Mouse (Mus musculus) CH12.LX (cell line): ENCODE measurements around the gene Sept5. TPM values are rescaled to one million over a fixed set of nuclear protein-coding genes. Genes with fewer than 3 reads are reported as not detected.

Experiments
- DNase-seq: peaks from one replicate; pipeline ENCODE4 v3.0.0-alpha.2; 2013; ENCODE audit errors: extremely low read depth
- H3K27ac ChIP-seq: 2 replicates; pipeline ENCODE4 v1.5.1; 2012; ENCODE audit warnings: low read depth, mild to moderate bottlenecking, control low read depth, moderate library complexity; ENCODE audit not compliant: insufficient read depth
- H3K27me3 ChIP-seq: replicated peaks from 2 replicates; pipeline ENCODE3; 2012; ENCODE audit warnings: inconsistent platforms
- H3K36me3 ChIP-seq, 2 experiments: replicated peaks in 1 of 2; 2 replicates each; pipeline versions ENCODE3 to v1.6.1; 2012; ENCODE audit warnings: inconsistent platforms in 1 of 2, low read length in 1 of 2, mild to moderate bottlenecking in 1 of 2, mixed read lengths in 1 of 2, moderate library complexity in 1 of 2; ENCODE audit not compliant: control insufficient read depth in 1 of 2, insufficient read depth in 1 of 2
- H3K4me1 ChIP-seq, 2 experiments: 2 replicates each; pipeline ENCODE4 v1.6.1; 2012; ENCODE audit warnings: inconsistent platforms in 1 of 2, moderate library complexity in 1 of 2; ENCODE audit not compliant: insufficient read depth in 2 of 2, control insufficient read depth in 1 of 2
- H3K4me2 ChIP-seq: 2 replicates; pipeline ENCODE4 v1.6.1; 2012; ENCODE audit warnings: low read depth, mild to moderate bottlenecking, control low read depth; ENCODE audit not compliant: poor library complexity, insufficient read depth, severe bottlenecking
- H3K4me3 ChIP-seq, 3 experiments: fragments of 150-350 bp in 1 of 3; sonication (generic) in 1 of 3; replicated peaks in 1 of 3; 2 replicates each; pipeline versions ENCODE3 to v1.5.1; 2011 to 2012; ENCODE audit warnings: low read depth in 2 of 3, low read length in 2 of 3, mild to moderate bottlenecking in 2 of 3, moderate library complexity in 2 of 3, control low read depth in 1 of 3, improper control_type of control experiment in 1 of 3, inconsistent platforms in 1 of 3, mixed read lengths in 1 of 3; ENCODE audit not compliant: poor library complexity in 1 of 3
- H3K79me2 ChIP-seq: replicated peaks from 2 replicates; pipeline ENCODE4 v1.6.1; 2012; ENCODE audit warnings: mild to moderate bottlenecking, moderate library complexity; ENCODE audit not compliant: control insufficient read depth, poor library complexity, insufficient read depth, severe bottlenecking; ENCODE audit errors: extremely low read depth
- H3K9ac ChIP-seq: 2 replicates; pipeline ENCODE4 v1.6.1; 2012; ENCODE audit warnings: low read depth, mild to moderate bottlenecking, control low read depth, moderate library complexity; ENCODE audit not compliant: insufficient read depth
- H3K9me3 ChIP-seq: replicated peaks from 2 replicates; pipeline ENCODE3; 2012; ENCODE audit warnings: low read length, inconsistent platforms, mixed read lengths
- BHLHE40 ChIP-seq: IDR thresholded peaks from 2 replicates; pipeline ENCODE4 v1.6.1; 2011; ENCODE audit warnings: mild to moderate bottlenecking, low read depth, low read length, improper control_type of control experiment
- CHD2 ChIP-seq: IDR thresholded peaks from 2 replicates; pipeline ENCODE4 v1.6.1; 2011; ENCODE audit warnings: low read length, improper control_type of control experiment
- CTCF ChIP-seq, 2 experiments: IDR thresholded peaks in 1 of 2; conservative IDR thresholded peaks in 1 of 2; 2 replicates each; pipeline ENCODE4 v1.5.1; 2011 to 2012; ENCODE audit warnings: low read depth in 2 of 2, low read length in 2 of 2, improper control_type of control experiment in 1 of 2, inconsistent platforms in 1 of 2, mild to moderate bottlenecking in 1 of 2, moderate library complexity in 1 of 2
- ELF1 ChIP-seq: IDR thresholded peaks from 2 replicates; pipeline ENCODE4 v1.6.1; 2014; ENCODE audit warnings: low read depth, mild to moderate bottlenecking, inconsistent platforms, low read length, improper control_type of control experiment
- HCFC1 ChIP-seq: IDR thresholded peaks from 2 replicates; pipeline ENCODE4 v1.6.1; 2012; ENCODE audit warnings: low read depth, mild to moderate bottlenecking, inconsistent platforms, low read length, improper control_type of control experiment
- JUN ChIP-seq: IDR thresholded peaks from 2 replicates; pipeline ENCODE4 v1.6.1; 2011; ENCODE audit warnings: low read depth, mild to moderate bottlenecking, low read length, improper control_type of control experiment, moderate library complexity; ENCODE audit not compliant: insufficient read depth
- JUND ChIP-seq: conservative IDR thresholded peaks from 2 replicates; pipeline ENCODE4 v1.6.1; 2011; ENCODE audit warnings: low read depth, low read length, improper control_type of control experiment
- KAT2A ChIP-seq: IDR thresholded peaks from 2 replicates; pipeline ENCODE4 v1.6.1; 2012; ENCODE audit warnings: low read length, improper control_type of control experiment, inconsistent platforms; ENCODE audit not compliant: insufficient replicate concordance
- MAFK ChIP-seq: IDR thresholded peaks from 2 replicates; pipeline ENCODE4 v1.6.1; 2011; ENCODE audit warnings: low read length, improper control_type of control experiment; ENCODE audit not compliant: insufficient replicate concordance
- MAX ChIP-seq: IDR thresholded peaks from 2 replicates; pipeline ENCODE4 v1.6.1; 2011; ENCODE audit warnings: low read length, improper control_type of control experiment
- MAZ ChIP-seq: IDR thresholded peaks from 2 replicates; pipeline ENCODE4 v1.6.1; 2012; ENCODE audit warnings: low read depth, mild to moderate bottlenecking, inconsistent platforms, low read length, improper control_type of control experiment, moderate library complexity
- MEF2A ChIP-seq: IDR thresholded peaks from 2 replicates; pipeline ENCODE4 v1.6.1; 2014; ENCODE audit warnings: low read depth, mild to moderate bottlenecking, inconsistent platforms, low read length, improper control_type of control experiment, borderline replicate concordance
- NRF1 ChIP-seq: IDR thresholded peaks from 2 replicates; pipeline ENCODE4 v1.6.1; 2014; ENCODE audit warnings: low read depth, mild to moderate bottlenecking, inconsistent platforms, low read length, improper control_type of control experiment, moderate library complexity
- PAX5 ChIP-seq: IDR thresholded peaks from 2 replicates; pipeline ENCODE4 v1.6.1; 2012; ENCODE audit warnings: low read length, inconsistent platforms, mixed read lengths
- RCOR1 ChIP-seq: conservative IDR thresholded peaks from 2 replicates; pipeline ENCODE4 v1.6.1; 2012; ENCODE audit warnings: low read depth, mild to moderate bottlenecking, inconsistent platforms, low read length, improper control_type of control experiment
- SIN3A ChIP-seq: IDR thresholded peaks from 2 replicates; pipeline ENCODE4 v1.6.1; 2012; ENCODE audit warnings: low read length, improper control_type of control experiment, inconsistent platforms
- TCF12 ChIP-seq: IDR thresholded peaks from 2 replicates; pipeline ENCODE4 v1.6.1; 2014; ENCODE audit warnings: low read depth, mild to moderate bottlenecking, inconsistent platforms, low read length, improper control_type of control experiment
- USF2 ChIP-seq: conservative IDR thresholded peaks from 2 replicates; pipeline ENCODE4 v1.6.1; 2011; ENCODE audit warnings: low read depth, low read length, improper control_type of control experiment
- ZKSCAN1 ChIP-seq: IDR thresholded peaks from 2 replicates; pipeline ENCODE4 v1.6.1; 2012; ENCODE audit warnings: low read depth, inconsistent platforms, low read length, improper control_type of control experiment, borderline replicate concordance
- ZMIZ1 ChIP-seq: IDR thresholded peaks from 2 replicates; pipeline ENCODE4 v1.6.1; 2012; ENCODE audit warnings: low read depth, mild to moderate bottlenecking, inconsistent platforms, low read length, improper control_type of control experiment
- dilution Hi-C: fragments of 300-500 bp; cut with MboI; formaldehyde crosslinking; loops from 2 replicates; pipeline ENCODE4 v1.14.3; 2020; ENCODE audit warnings: low sequenced_read_pairs; ENCODE audit not compliant: extremely low pct_unique_long_range_greater_than_20kb, extremely low pct_ligation_motif_present
- in situ Hi-C: fragments of 300-500 bp; cut with MboI; formaldehyde crosslinking; loops from 3 replicates; pipeline ENCODE4 v1.14.3; 2019; ENCODE audit warnings: low sequenced_read_pairs, low pct_ligation_motif_present, low pct_unique_long_range_greater_than_20kb, mixed read lengths
- polyA plus RNA-seq: library from polyadenylated mRNA; unstranded; fragments of >175 nt; gene quantifications from 2 replicates; pipeline ENCODE4 v1.2.1, GENCODE M21; 2012; ENCODE audit warnings: low read depth; ENCODE audit not compliant: insufficient read length
- total RNA-seq, 2 experiments: library from RNA; depleted of rRNA; stranded (reverse); fragments of 300-350 nt in 1 of 2; fragments of >200 nt in 1 of 2; gene quantifications; 2 replicates each; pipeline ENCODE4 v1.2.3; 2012 to 2014

Gene Sept5
- total and polyA plus RNA-seq, 3 experiments, result 0.56 to 3.9 (median 0.63) TPM

GRCm38 (mm10) chr16:18601447-18601846 lies 28.3 kb downstream of the Sept5 start:
- Histone ChIP-seq H3K79me2 (no peaks in the 10 kb centered on the region), H3K4me1 (peaks cover 0 to 3% of the 10 kb centered on the region in 2 experiments; a peak in 2 of 4 replicates), H3K27ac (no peak overlapping the region), H3K36me3 (no peaks in the 10 kb centered on the region), H3K27me3 (peaks cover 7% of the 10 kb centered on the region), H3K4me3 (no peak overlapping the region), H3K4me2 (no peak overlapping the region), H3K9me3 (no peaks in the 10 kb centered on the region), H3K9ac (no peak overlapping the region)
- DNase-seq, result no peak
- in situ Hi-C loops, result loop anchor here (5.0 kb wide), 1 partner anchor 99 kb away; no protein-coding TSS in a partner anchor
- TF ChIP-seq MAZ (no peak), MAX (no peak), ELF1 (no peak), CHD2 (no peak), MEF2A (no peak), PAX5 (no peak), ZKSCAN1 (no peak), ZMIZ1 (no peak), MAFK (no peak), NRF1 (no peak), RCOR1 (no peak)
- dilution Hi-C loops, result no loop called here

GRCm38 (mm10) chr16:18598006-18598405 lies 31.7 kb downstream of the Sept5 start:
- no peaks in the 10 kb centered on the region for H3K9me3 ChIP-seq
- H3K9ac ChIP-seq, result no peak overlapping the region
- H3K36me3 ChIP-seq, result no peaks in the 10 kb centered on the region
- dilution Hi-C loops (no loop called here), in situ Hi-C loops (no loop called here)
- H3K4me3 ChIP-seq, result no peak overlapping the region
- H3K27ac ChIP-seq, result no peak overlapping the region
- no peaks in the 10 kb centered on the region for H3K4me1 ChIP-seq
- no peak for DNase-seq
- H3K27me3 ChIP-seq, result peaks cover 31% of the 10 kb centered on the region
- H3K4me2 ChIP-seq, result no peak overlapping the region
- no peaks in the 10 kb centered on the region for H3K79me2 ChIP-seq
- TF ChIP-seq ZMIZ1 (no peak), SIN3A (no peak), HCFC1 (no peak), KAT2A (no peak), CTCF (conservative IDR thresholded peaks at IDR 0.05 in 1 of 2, IDR thresholded peaks at IDR 0.05 in 1 of 2; ENCODE audit: low read depth in 2 of 2, low read length in 2 of 2) (no peak), MAZ (no peak), JUN (no peak), TCF12 (no peak), JUND (no peak), BHLHE40 (no peak), USF2 (no peak)
